In the genomic region with DNA sequence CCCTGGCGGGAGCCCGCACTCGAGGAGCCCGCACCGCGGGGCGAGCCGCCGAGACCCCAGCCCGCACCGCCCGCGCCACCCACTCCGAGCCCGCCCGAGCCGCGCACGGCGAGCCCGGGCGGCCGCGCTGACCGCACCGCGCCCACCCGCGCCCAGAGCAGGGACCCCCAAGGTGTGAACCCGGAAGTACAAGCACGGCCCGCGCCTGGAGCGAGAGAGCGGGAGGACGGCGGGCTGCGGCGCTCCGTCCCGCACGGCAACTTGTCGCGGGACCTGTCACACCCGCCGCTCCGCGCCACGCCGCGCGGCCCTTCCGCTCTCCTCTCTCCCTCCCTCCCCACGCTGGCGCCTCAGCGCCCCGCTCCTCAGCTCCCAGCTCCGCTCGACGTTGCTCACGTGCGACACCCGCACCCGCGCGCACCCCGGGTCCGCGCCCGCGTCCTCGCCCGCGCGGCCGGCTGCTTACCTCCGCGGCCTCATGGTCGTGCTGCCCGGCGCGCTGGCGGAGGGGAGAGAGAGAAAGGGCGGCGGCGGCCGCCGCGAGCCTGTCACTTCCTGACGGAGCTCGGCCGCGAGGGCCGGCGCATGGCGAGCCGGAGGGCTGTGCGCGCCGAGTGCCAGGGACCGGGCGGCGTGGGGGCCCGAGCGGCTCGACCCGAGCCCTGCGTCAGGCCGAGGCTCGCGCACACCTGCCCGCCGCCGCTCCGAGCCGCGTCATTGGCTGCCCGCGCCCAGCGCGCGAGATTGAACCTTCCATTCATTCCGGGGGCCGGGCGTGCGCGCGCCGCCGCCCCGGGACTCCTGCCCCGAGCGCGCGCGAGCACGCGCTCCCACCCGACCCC, we compare ENCODE assay signal across 8 mouse cellular contexts. TPM values are rescaled to one million over a fixed set of nuclear protein-coding genes. Genes with fewer than 3 reads are reported as not detected.
A peak's percentile ranks its signal among the peaks of the same experiment; 100 is the strongest.
DNase-seq lines count a peak whose midpoint lies in the region; ATAC-seq and TF ChIP-seq lines count a peak whose summit lies in the region.

A gene (minus strand): TSS at position 635 of the 842 bp plus-strand sequence.

- H3K9ac ChIP-seq in lung, embryonic 14.5 days = peak within 1 kb of the TSS; percentile 46
- H3K9ac ChIP-seq in liver, embryonic 13.5 days = peak within 1 kb of the TSS; percentile 86
- peak within 1 kb of the TSS; percentile 77 for H3K9ac ChIP-seq in neural tube, embryonic 14.5 days (replicated peaks; ENCODE audit: low read depth, low read length)

- TF ChIP-seq CTCF in lung, embryonic 14.5 days (IDR thresholded peaks at IDR 0.05; ENCODE audit: low read depth) = no peak

- no peaks in the 10 kb centered on the region for H3K9me3 ChIP-seq in lung, embryonic 14.5 days (ENCODE audit: low read depth, low read length)
- no peaks in the 10 kb centered on the region for H3K9me3 ChIP-seq in liver, embryonic 13.5 days (replicated peaks)
- H3K9me3 ChIP-seq in neural tube, embryonic 14.5 days (ENCODE audit: control insufficient read depth, low read length) = no peaks in the 10 kb centered on the region

- H3K27me3 ChIP-seq in lung, embryonic 14.5 days (ENCODE audit: insufficient read depth, low read length) = peaks cover 33% of the 10 kb centered on the region
- H3K27me3 ChIP-seq in liver, embryonic 13.5 days = peaks cover 29% of the 10 kb centered on the region
- H3K27me3 ChIP-seq in neural tube, embryonic 14.5 days (ENCODE audit: control insufficient read depth, insufficient read depth, low read length) = no peaks in the 10 kb centered on the region

- WGBS in lung, embryonic 14.5 days = under 1% methylated on average over 103 of the region's 139 CpGs
- WGBS in liver, embryonic 13.5 days (ENCODE audit: insufficient replicate concordance) = under 1% methylated on average over 115 of the region's 139 CpGs
- WGBS in neural tube, embryonic 14.5 days = under 1% methylated on average over 92 of the region's 139 CpGs

- ATAC-seq in lung, embryonic 14.5 days (ENCODE audit: insufficient read depth) = peak; percentile 93
- peak; percentile 65 for ATAC-seq in granulocyte monocyte progenitor cell, adult 5-6 weeks (replicated peaks; ENCODE audit: poor library complexity, severe bottlenecking)
- ATAC-seq in liver, embryonic 13.5 days (ENCODE audit: low read depth) = peak; percentile 89
- ATAC-seq in neural tube, embryonic 14.5 days (ENCODE audit: low read depth) = peak; percentile 95

- no peaks in the 10 kb centered on the region for H3K4me1 ChIP-seq in lung, embryonic 14.5 days (ENCODE audit: insufficient read depth)
- peaks cover 8% of the 10 kb centered on the region for H3K4me1 ChIP-seq in liver, embryonic 13.5 days (replicated peaks)
- no peaks in the 10 kb centered on the region for H3K4me1 ChIP-seq in neural tube, embryonic 14.5 days (ENCODE audit: control insufficient read depth, insufficient read depth, low read length)

- H3K4me2 ChIP-seq in lung, embryonic 14.5 days = peak within 1 kb of the TSS; percentile 99
- H3K4me2 ChIP-seq in liver, embryonic 13.5 days = peak within 1 kb of the TSS; percentile 97
- H3K4me2 ChIP-seq in neural tube, embryonic 14.5 days (ENCODE audit: low read depth, low read length) = peak within 1 kb of the TSS; percentile 70

- no peak within 1 kb of the TSS for H3K27ac ChIP-seq in lung, embryonic 14.5 days (ENCODE audit: low read depth)
- H3K27ac ChIP-seq in liver, embryonic 13.5 days = peak within 1 kb of the TSS; percentile 66
- peak within 1 kb of the TSS; percentile 94 for H3K27ac ChIP-seq in neural tube, embryonic 14.5 days (ENCODE audit: low read depth, low read length)

- peak; percentile 65 for DNase-seq in lung, embryonic 14.5 days
- no peak for DNase-seq in lung, adult 18-20 months
- peak; percentile 49 to 67 for DNase-seq in cerebellum, postnatal 4 days (ENCODE audit: low spot score in 2 of 2)
- peak; percentile 24 for DNase-seq in kidney, postnatal 14 days
- peak; percentile 57 for DNase-seq in liver, embryonic 13.5 days
- DNase-seq in urinary bladder, postnatal 10 days (ENCODE audit: low spot score) = peak; percentile 9

- peak within 1 kb of the TSS; percentile 63 for H3K4me3 ChIP-seq in lung, embryonic 14.5 days (ENCODE audit: low read depth, low read length)
- peak within 1 kb of the TSS; percentile 74 for H3K4me3 ChIP-seq in liver, embryonic 13.5 days (replicated peaks)
- peak within 1 kb of the TSS; percentile 71 for H3K4me3 ChIP-seq in neural tube, embryonic 14.5 days (ENCODE audit: low read depth, low read length)

- no peaks in the 10 kb centered on the region for H3K36me3 ChIP-seq in lung, embryonic 14.5 days (ENCODE audit: insufficient read depth)
- H3K36me3 ChIP-seq in liver, embryonic 13.5 days = no peaks in the 10 kb centered on the region
- H3K36me3 ChIP-seq in neural tube, embryonic 14.5 days (ENCODE audit: control insufficient read depth, insufficient read depth, low read length) = no peaks in the 10 kb centered on the region

RNA-seq across cellular contexts. Expression of the gene that starts here (rescaled TPM):
- 0.99 and 1.6 TPM in 2 replicates for polyA plus RNA-seq in lung, embryonic 14.5 days (2014; fragmentation: Nextera tagmentation; extraction: Ambion mirVana)
- total RNA-seq in granulocyte monocyte progenitor cell, adult 5-6 weeks (2014; fragmentation: Nextera tagmentation) = not detected in 2 replicates
- total RNA-seq in granulocyte monocyte progenitor cell, adult 5-6 weeks (2017) = not detected in 2 replicates
- 11.2 and 14.1 TPM in 2 replicates for polyA plus RNA-seq in liver, embryonic 13.5 days (2015; fragmentation: Nextera tagmentation; extraction: Ambion mirVana)
- 12.7 and 12.9 TPM in 2 replicates for polyA plus RNA-seq in neural tube, embryonic 14.5 days (2014; fragmentation: Nextera tagmentation; extraction: Ambion mirVana)

Comparison
In these comparisons a context has a peak if more than half of its experiments do, and no peak if none do; other contexts are left out.
1. DNase-seq: peak in lung, embryonic 14.5 days (single experiment), cerebellum, postnatal 4 days (2 of 2), kidney, postnatal 14 days (single experiment), liver, embryonic 13.5 days (single experiment) and urinary bladder, postnatal 10 days (single experiment); none in lung, adult 18-20 months (0 of 2).
2. Peak in ATAC-seq in granulocyte monocyte progenitor cell, adult 5-6 weeks; RNA of the gene not detected or under 1 TPM.
3. Peak in every context shown above with its lines, with median percentiles within 50 percentile points of each other: ATAC-seq, H3K4me2 ChIP-seq, H3K4me3 ChIP-seq and H3K9ac ChIP-seq.